Mouse (Mus musculus) megakaryocyte, embryonic 14.5 days (primary cell): ENCODE results near the gene Gm9945.

Experiments
- FLI1 ChIP-seq: IDR thresholded peaks from 2 replicates; pipeline ENCODE4 v1.6.1; 2012; ENCODE audit warnings: low read length, inconsistent platforms, mixed read lengths
- GATA1 ChIP-seq: IDR thresholded peaks from 3 replicates; pipeline ENCODE4 v1.6.1; 2012; ENCODE audit warnings: mixed read lengths, low read length, inconsistent platforms, borderline replicate concordance

GRCm38 (mm10) chr11:53505026-53505663 is 25.2 kb downstream of the Gm9945 start:
- no peak for TF ChIP-seq GATA1
- TF ChIP-seq FLI1 = no peak
